Mouse (Mus musculus): ENCODE results near the gene Gcnt2. TPM values are rescaled to one million over a fixed set of nuclear protein-coding genes. Genes with fewer than 3 reads are reported as not detected.

Gene Gcnt2
- polyA plus RNA-seq, 1 experiment from 2014 or later, result 3.6 TPM

- Histone ChIP-seq H3K9ac (replicated peaks; ENCODE audit: low read length) (no peak overlapping the region), H3K9me3 (replicated peaks; ENCODE audit: control insufficient read depth, low read length) (no peaks in the 10 kb centered on the region), H3K4me3 (ENCODE audit: low read depth, low read length) (no peak overlapping the region), H3K27ac (replicated peaks; ENCODE audit: low read depth, low read length) (no peak overlapping the region), H3K27me3 (ENCODE audit: control insufficient read depth, insufficient read depth, low read length) (no peaks in the 10 kb centered on the region), H3K36me3 (replicated peaks; ENCODE audit: control insufficient read depth, insufficient read depth, low read depth, low read length) (no peaks in the 10 kb centered on the region), H3K4me1 (ENCODE audit: control insufficient read depth, insufficient read depth, low read length) (no peaks in the 10 kb centered on the region), H3K4me2 (ENCODE audit: low read depth, low read length) (no peak overlapping the region)
- WGBS, result 67% methylated on average over 9 of the region's 9 CpGs
- ATAC-seq (replicated peaks; ENCODE audit: insufficient number of reproducible peaks, low FRiP score, low TSS enrichment, low read depth), result no peak
- no peak for DNase-seq (ENCODE audit: low spot score)
These were observed 13.2 kb upstream of the Gcnt2 start for GRCm38 (mm10) chr13:40846375-40846774.

GRCm38 (mm10) chr13:40847898-40848297 lies 11.7 kb upstream of the Gcnt2 start:
- ATAC-seq (replicated peaks; ENCODE audit: insufficient number of reproducible peaks, low FRiP score, low TSS enrichment, low read depth) (no peak), DNase-seq (ENCODE audit: low spot score) (no peak)
- 85% methylated on average over 4 of the region's 4 CpGs for WGBS
- H3K4me3 ChIP-seq (ENCODE audit: low read depth, low read length), result no peak overlapping the region
- no peak overlapping the region for H3K9ac ChIP-seq (replicated peaks; ENCODE audit: low read length)
- H3K4me1 ChIP-seq (ENCODE audit: control insufficient read depth, insufficient read depth, low read length), result no peaks in the 10 kb centered on the region
- H3K36me3 ChIP-seq (replicated peaks; ENCODE audit: control insufficient read depth, insufficient read depth, low read depth, low read length), result no peaks in the 10 kb centered on the region
- H3K9me3 ChIP-seq (replicated peaks; ENCODE audit: control insufficient read depth, low read length), result no peaks in the 10 kb centered on the region
- no peak overlapping the region for H3K4me2 ChIP-seq (ENCODE audit: low read depth, low read length)
- H3K27ac ChIP-seq (replicated peaks; ENCODE audit: low read depth, low read length), result no peak overlapping the region
- H3K27me3 ChIP-seq (ENCODE audit: control insufficient read depth, insufficient read depth, low read length), result no peaks in the 10 kb centered on the region

GRCm38 (mm10) chr13:40850686-40851085 lies 8.9 kb upstream of the Gcnt2 start:
- no peak overlapping the region for H3K27ac ChIP-seq (replicated peaks; ENCODE audit: low read depth, low read length)
- no peaks in the 10 kb centered on the region for H3K9me3 ChIP-seq (replicated peaks; ENCODE audit: control insufficient read depth, low read length)
- no peak for DNase-seq (ENCODE audit: low spot score)
- H3K9ac ChIP-seq (replicated peaks; ENCODE audit: low read length), result no peak overlapping the region
- no peak overlapping the region for H3K4me3 ChIP-seq (ENCODE audit: low read depth, low read length)
- WGBS, result 90% methylated on average over 6 of the region's 6 CpGs
- no peak overlapping the region for H3K4me2 ChIP-seq (ENCODE audit: low read depth, low read length)
- ATAC-seq (replicated peaks; ENCODE audit: insufficient number of reproducible peaks, low FRiP score, low TSS enrichment, low read depth), result no peak
- no peaks in the 10 kb centered on the region for H3K4me1 ChIP-seq (ENCODE audit: control insufficient read depth, insufficient read depth, low read length)
- no peaks in the 10 kb centered on the region for H3K36me3 ChIP-seq (replicated peaks; ENCODE audit: control insufficient read depth, insufficient read depth, low read depth, low read length)
- H3K27me3 ChIP-seq (ENCODE audit: control insufficient read depth, insufficient read depth, low read length), result no peaks in the 10 kb centered on the region

- ATAC-seq (replicated peaks; ENCODE audit: insufficient number of reproducible peaks, low FRiP score, low TSS enrichment, low read depth) (no peak), DNase-seq (ENCODE audit: low spot score) (no peak)
- Histone ChIP-seq H3K27me3 (ENCODE audit: control insufficient read depth, insufficient read depth, low read length) (no peaks in the 10 kb centered on the region), H3K9me3 (replicated peaks; ENCODE audit: control insufficient read depth, low read length) (no peaks in the 10 kb centered on the region), H3K4me3 (ENCODE audit: low read depth, low read length) (no peak overlapping the region), H3K4me2 (ENCODE audit: low read depth, low read length) (no peak overlapping the region), H3K4me1 (ENCODE audit: control insufficient read depth, insufficient read depth, low read length) (no peaks in the 10 kb centered on the region), H3K36me3 (replicated peaks; ENCODE audit: control insufficient read depth, insufficient read depth, low read depth, low read length) (no peaks in the 10 kb centered on the region), H3K27ac (replicated peaks; ENCODE audit: low read depth, low read length) (no peak overlapping the region), H3K9ac (replicated peaks; ENCODE audit: low read length) (no peak overlapping the region)
- WGBS, result 73% methylated on average over 7 of the region's 7 CpGs
These were observed 8.3 kb upstream of the Gcnt2 start for GRCm38 (mm10) chr13:40851281-40851680.

GRCm38 (mm10) chr13:40851961-40852360 lies 7.6 kb upstream of the Gcnt2 start:
- no peak overlapping the region for H3K27ac ChIP-seq (replicated peaks; ENCODE audit: low read depth, low read length)
- H3K9ac ChIP-seq (replicated peaks; ENCODE audit: low read length), result no peak overlapping the region
- no peak for DNase-seq (ENCODE audit: low spot score)
- no peaks in the 10 kb centered on the region for H3K27me3 ChIP-seq (ENCODE audit: control insufficient read depth, insufficient read depth, low read length)
- H3K36me3 ChIP-seq (replicated peaks; ENCODE audit: control insufficient read depth, insufficient read depth, low read depth, low read length), result no peaks in the 10 kb centered on the region
- no peak overlapping the region for H3K4me3 ChIP-seq (ENCODE audit: low read depth, low read length)
- H3K4me1 ChIP-seq (ENCODE audit: control insufficient read depth, insufficient read depth, low read length), result no peaks in the 10 kb centered on the region
- no peaks in the 10 kb centered on the region for H3K9me3 ChIP-seq (replicated peaks; ENCODE audit: control insufficient read depth, low read length)
- no peak overlapping the region for H3K4me2 ChIP-seq (ENCODE audit: low read depth, low read length)
- no peak for ATAC-seq (replicated peaks; ENCODE audit: insufficient number of reproducible peaks, low FRiP score, low TSS enrichment, low read depth)
- WGBS, result 73% methylated on average over 13 of the region's 13 CpGs

- H3K27ac ChIP-seq (replicated peaks; ENCODE audit: low read depth, low read length), result no peak overlapping the region
- H3K9me3 ChIP-seq (replicated peaks; ENCODE audit: control insufficient read depth, low read length), result no peaks in the 10 kb centered on the region
- H3K36me3 ChIP-seq (replicated peaks; ENCODE audit: control insufficient read depth, insufficient read depth, low read depth, low read length), result no peaks in the 10 kb centered on the region
- H3K27me3 ChIP-seq (ENCODE audit: control insufficient read depth, insufficient read depth, low read length), result no peaks in the 10 kb centered on the region
- DNase-seq (ENCODE audit: low spot score) (no peak), ATAC-seq (replicated peaks; ENCODE audit: insufficient number of reproducible peaks, low FRiP score, low TSS enrichment, low read depth) (no peak)
- H3K4me1 ChIP-seq (ENCODE audit: control insufficient read depth, insufficient read depth, low read length), result no peaks in the 10 kb centered on the region
- no peak overlapping the region for H3K4me3 ChIP-seq (ENCODE audit: low read depth, low read length)
- H3K4me2 ChIP-seq (ENCODE audit: low read depth, low read length), result no peak overlapping the region
- WGBS, result 90% methylated on average over 5 of the region's 5 CpGs
- no peak overlapping the region for H3K9ac ChIP-seq (replicated peaks; ENCODE audit: low read length)
These were observed 6.8 kb upstream of the Gcnt2 start for GRCm38 (mm10) chr13:40852791-40853190.

GRCm38 (mm10) chr13:40853842-40854241 lies 5.7 kb upstream of the Gcnt2 start:
- no peaks in the 10 kb centered on the region for H3K36me3 ChIP-seq (replicated peaks; ENCODE audit: control insufficient read depth, insufficient read depth, low read depth, low read length)
- no peaks in the 10 kb centered on the region for H3K27me3 ChIP-seq (ENCODE audit: control insufficient read depth, insufficient read depth, low read length)
- no peak overlapping the region for H3K27ac ChIP-seq (replicated peaks; ENCODE audit: low read depth, low read length)
- H3K9ac ChIP-seq (replicated peaks; ENCODE audit: low read length), result no peak overlapping the region
- no peaks in the 10 kb centered on the region for H3K9me3 ChIP-seq (replicated peaks; ENCODE audit: control insufficient read depth, low read length)
- ATAC-seq (replicated peaks; ENCODE audit: insufficient number of reproducible peaks, low FRiP score, low TSS enrichment, low read depth) (no peak), DNase-seq (ENCODE audit: low spot score) (no peak)
- no peaks in the 10 kb centered on the region for H3K4me1 ChIP-seq (ENCODE audit: control insufficient read depth, insufficient read depth, low read length)
- no peak overlapping the region for H3K4me3 ChIP-seq (ENCODE audit: low read depth, low read length)
- WGBS, result 81% methylated on average over 4 of the region's 4 CpGs
- no peak overlapping the region for H3K4me2 ChIP-seq (ENCODE audit: low read depth, low read length)

- ATAC-seq (replicated peaks; ENCODE audit: insufficient number of reproducible peaks, low FRiP score, low TSS enrichment, low read depth) (peak; percentile 67; the same call in 1 of the 2 replicates), DNase-seq (ENCODE audit: low spot score) (peak; percentile 82)
- H3K9me3 ChIP-seq (replicated peaks; ENCODE audit: control insufficient read depth, low read length), result no peaks in the 10 kb centered on the region
- H3K9ac ChIP-seq (replicated peaks; ENCODE audit: low read length), result 0 out of 2 replicates have a peak overlapping the region, but pooled peaks have one; percentile 2
- H3K4me3 ChIP-seq (ENCODE audit: low read depth, low read length), result peak overlapping the region; percentile 23
- H3K4me1 ChIP-seq (ENCODE audit: control insufficient read depth, insufficient read depth, low read length), result no peaks in the 10 kb centered on the region
- 3% methylated on average over 13 of the region's 13 CpGs for WGBS
- H3K27ac ChIP-seq (replicated peaks; ENCODE audit: low read depth, low read length), result no peak overlapping the region
- peak overlapping the region; percentile 41 for H3K4me2 ChIP-seq (ENCODE audit: low read depth, low read length)
- H3K36me3 ChIP-seq (replicated peaks; ENCODE audit: control insufficient read depth, insufficient read depth, low read depth, low read length), result no peaks in the 10 kb centered on the region
- no peaks in the 10 kb centered on the region for H3K27me3 ChIP-seq (ENCODE audit: control insufficient read depth, insufficient read depth, low read length)
These were observed 5.0 kb upstream of the Gcnt2 start for GRCm38 (mm10) chr13:40854451-40855058.

Measured in embryonic facial prominence, embryonic 11.5 days (tissue).